Mouse (Mus musculus): ENCODE data around the gene Ccdc3.
A peak's percentile ranks its signal among the peaks of the same experiment; 100 is the strongest.

The Ccdc3 gene

GRCm38 (mm10) chr2:5137500-5138286, at the start of gene Ccdc3:
Ccdc3 (plus strand) TSS chr2:5137776.
- no peak for DNase-seq (ENCODE audit: low read depth, low spot score)

DNA sequence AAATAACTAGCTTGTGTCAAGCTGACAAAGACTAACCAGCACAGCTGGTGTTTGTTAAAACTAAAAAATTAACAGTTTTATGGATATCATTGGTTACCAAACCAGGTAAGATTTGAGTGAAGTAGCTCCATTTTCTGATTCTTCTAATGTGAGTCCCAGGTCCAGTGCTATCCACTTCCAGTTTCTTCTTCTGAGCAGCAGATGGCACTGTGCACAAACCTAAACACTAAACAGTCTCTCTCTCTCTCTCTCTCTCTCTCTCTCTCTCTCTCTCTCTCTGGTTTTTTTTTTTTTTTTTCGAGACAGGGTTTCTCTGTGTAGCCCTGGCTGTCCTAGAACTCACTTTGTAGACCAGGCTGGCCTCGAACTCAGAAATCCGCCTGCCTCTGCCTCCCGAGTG, 47.2 kb upstream of the Ccdc3 start:
- DNase-seq (ENCODE audit: low read depth, low spot score), result peak; percentile 68

DNA sequence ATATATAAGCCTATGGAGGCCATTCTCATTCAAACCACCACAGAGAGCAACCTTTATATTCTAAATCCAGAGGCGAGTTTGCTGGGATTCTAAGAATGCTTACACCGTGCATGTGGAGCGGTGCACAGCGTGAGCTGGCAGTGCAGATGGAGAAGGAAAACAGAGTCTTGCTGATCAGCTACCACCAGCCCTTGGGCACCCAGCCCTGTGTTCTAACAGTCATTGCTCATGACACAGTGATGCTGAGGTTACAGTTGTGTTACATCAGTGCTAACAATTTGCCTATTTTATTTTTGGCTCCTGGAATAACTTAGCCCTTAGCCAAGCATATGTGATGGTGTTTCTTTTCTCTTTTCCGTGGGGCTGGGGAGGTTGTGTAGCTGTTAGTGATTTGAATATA, 42.7 kb upstream of the Ccdc3 start:
- DNase-seq (ENCODE audit: low read depth, low spot score), result peak; percentile 85

DNA sequence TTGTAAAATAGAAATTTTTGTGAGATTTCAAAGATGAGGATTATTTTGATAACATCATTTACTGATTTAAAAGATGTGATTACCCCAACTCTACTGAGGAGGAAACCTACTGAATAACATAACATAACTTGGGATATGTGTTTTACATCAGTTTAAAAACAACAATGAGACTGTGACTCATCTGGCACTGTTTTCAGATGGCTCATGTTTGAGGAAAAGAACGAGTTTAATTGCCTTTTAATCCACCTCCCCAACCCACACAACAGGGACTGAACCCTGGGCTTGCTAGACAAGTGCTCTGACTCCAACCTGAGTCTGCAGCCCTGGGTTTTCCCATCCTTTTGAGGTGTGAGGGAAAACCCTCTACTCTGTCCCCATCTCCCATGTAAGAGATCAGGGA, 42.3 kb upstream of the Ccdc3 start:
- DNase-seq (ENCODE audit: low read depth, low spot score), result peak; percentile 84

DNA sequence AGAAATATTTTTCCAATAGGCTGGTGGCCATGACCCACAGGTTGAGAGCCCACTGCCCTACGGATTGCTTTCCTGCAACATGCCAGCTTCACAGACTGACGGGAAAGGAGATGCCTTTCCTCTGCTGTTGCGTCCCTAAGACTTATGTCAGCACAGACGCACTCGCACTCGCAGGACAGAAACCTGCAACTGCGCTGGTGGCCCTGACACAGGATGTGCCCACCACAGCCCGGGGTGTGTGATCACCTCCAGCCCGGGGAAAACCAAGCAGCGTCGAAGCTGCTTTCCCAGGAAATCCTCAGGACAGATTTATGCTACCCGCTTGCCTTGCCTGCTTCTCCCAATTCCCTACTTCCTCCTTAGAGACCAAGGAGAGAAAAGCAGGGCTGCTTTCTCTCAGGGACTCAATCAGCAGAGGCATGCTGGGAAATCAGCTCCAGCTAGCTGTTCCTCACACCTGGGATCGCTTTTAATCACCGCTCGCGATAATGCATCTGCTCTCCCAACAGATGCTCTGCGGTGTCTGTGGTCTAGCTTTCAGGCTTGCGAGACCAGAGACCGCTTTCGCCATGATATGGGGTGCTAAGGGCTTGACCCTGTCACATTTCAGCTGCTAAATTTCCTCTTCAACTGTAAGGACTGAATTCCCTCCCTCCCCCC, 39.7 kb upstream of the Ccdc3 start:
- DNase-seq (ENCODE audit: low read depth, low spot score), result no peak

GRCm38 (mm10) chr2:5099176-5099575, 38.4 kb upstream of the Ccdc3 start:
- DNase-seq (ENCODE audit: low read depth, low spot score), result peak; percentile 19

- no peak for DNase-seq (ENCODE audit: low read depth, low spot score)
Measured at GRCm38 (mm10) chr2:5101743-5102245, 35.8 kb upstream of the Ccdc3 start.

- DNase-seq (ENCODE audit: low read depth, low spot score), result no peak
Measured at GRCm38 (mm10) chr2:5102891-5103290, 34.7 kb upstream of the Ccdc3 start.

DNA sequence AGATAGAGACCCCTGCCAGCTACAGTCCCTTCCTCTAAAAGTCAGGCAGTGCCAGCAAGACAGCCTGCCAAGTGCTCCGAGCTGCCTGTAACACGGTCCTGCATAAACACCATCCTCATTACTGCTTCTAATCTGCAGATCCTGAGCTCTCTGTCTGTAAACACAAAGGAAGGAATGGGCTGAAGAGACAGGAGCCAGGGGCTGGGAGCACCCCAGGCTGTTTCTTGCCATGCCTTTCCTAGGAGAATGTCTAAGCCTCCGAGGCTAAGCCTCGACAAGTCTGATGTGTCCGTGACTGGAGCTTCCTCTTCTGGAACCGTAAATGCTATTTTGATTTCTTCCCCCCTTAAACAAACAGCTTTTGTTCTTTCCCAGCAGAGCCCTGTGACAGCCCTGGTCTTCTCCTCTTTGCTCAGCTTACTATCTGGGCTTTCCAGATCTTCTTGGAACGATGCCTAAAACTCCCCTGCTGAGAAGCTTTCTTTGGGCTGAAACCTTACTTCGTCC, 24.7 kb upstream of the Ccdc3 start:
- DNase-seq (ENCODE audit: low read depth, low spot score), result no peak

- DNase-seq (ENCODE audit: low read depth, low spot score), result no peak
Measured at GRCm38 (mm10) chr2:5114386-5114785, 23.2 kb upstream of the Ccdc3 start.

DNA sequence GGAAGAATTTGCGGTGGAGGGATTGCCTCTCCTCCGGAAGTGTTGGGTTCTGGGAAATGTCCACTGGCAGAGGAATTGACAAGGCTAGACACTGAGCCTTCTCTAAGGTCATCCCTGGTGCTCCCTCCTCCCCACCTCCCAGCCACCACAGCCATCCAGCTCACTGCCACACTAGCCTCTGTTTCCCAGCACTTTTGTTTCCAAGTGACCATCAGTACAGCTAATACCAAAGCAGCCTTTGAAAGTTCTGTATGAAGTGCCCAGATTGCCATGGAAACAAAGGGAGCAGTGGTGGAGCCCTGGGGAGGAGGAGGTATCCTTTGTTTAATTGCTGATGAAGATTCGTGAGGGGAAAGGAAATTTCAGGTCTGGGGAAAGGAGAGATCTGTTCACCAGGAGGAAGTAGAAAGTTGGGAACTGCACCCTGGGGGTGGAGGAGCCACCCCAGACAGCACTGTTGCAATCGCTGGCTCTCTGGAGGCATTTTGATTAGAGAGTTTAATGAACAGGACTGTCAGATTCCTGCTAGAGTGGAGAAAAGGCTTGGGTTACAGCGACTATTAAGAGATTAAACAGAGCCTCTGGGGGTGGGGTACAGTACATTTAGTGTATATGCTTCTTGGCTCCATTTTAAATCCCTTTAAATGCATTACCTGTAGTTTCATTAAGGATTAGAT, 20.6 kb upstream of the Ccdc3 start:
- no peak for DNase-seq (ENCODE audit: low read depth, low spot score)

DNA sequence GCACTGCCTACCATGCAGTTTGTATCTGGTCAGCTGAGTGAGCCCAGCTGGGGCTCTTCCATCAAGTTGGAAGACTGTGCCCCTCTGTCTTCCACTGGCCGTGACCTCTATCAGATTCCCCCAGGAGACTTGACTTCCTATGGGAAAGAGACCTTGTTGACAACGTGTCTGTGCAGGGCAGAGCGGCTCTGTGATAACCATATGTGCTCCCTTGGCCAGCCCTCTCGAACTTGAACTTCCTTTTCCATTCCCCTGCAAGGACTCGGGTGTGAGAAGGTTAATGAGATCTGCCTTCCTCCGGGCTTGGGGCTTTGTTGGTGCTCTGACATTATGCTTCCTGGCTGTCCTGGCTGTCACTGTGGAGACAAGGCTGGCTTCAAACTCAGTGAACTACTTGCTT, 12.1 kb upstream of the Ccdc3 start:
- no peak for DNase-seq (ENCODE audit: low read depth, low spot score)

DNA sequence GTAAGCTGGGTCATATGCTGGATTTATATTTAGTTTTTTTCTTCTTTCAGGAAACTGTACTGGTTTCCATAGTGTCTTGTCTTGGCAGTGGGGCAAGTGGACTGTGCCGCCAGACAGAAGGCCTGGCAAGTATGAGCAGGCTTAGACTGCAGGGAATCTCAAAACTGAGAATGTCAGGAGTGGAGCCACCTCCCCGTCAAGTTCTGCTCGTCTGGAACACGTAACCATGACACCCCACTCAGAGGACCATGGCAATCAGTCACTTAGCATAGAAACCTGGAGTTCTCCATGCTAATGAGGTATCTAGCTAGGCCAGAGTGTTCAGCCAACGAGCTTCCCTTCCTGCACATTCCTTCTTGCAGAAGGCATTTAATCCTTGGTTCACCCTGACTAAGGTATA, 10.2 kb upstream of the Ccdc3 start:
- no peak for DNase-seq (ENCODE audit: low read depth, low spot score)

DNA sequence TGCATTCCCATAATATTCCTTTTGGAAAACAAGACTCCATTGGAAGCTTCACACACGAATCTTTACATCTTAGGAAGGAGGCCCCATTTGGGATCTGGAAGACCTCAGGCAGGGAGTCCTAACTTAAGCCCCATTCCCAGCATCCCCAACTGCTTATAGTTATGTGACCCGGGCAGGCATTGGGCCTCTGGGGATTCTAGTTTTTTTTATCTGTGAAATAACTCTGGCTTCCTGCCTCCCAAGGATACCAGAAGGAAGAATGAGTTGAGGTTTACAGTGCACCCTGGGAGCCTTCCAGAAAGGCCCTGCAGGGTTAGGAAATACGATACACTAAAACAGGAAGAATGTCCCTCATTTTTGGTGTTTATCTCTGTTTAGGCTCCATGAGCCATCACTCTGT, 8.5 kb upstream of the Ccdc3 start:
- peak; percentile 79 for DNase-seq (ENCODE audit: low read depth, low spot score)

DNA sequence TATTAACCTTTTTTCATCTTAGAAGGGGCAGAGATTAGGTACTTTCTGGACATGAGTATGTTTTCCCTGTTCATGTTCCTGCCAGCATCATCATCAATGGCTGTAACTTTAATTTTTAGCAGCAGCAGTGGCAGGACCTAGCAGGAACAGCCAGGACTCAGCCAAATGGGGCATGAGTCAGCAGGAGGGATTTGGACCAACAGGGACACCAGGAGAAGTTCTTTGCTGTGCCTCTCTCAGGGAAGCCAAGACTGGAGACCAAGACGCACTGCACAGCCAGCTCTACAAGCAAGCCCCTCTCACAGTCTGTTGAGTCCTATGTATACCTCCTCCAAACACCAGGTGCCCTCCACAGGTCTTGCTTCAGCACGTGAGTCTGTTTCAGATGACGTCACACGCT, 5.5 kb upstream of the Ccdc3 start:
- DNase-seq (ENCODE audit: low read depth, low spot score), result peak; percentile 39

- no peak for DNase-seq (ENCODE audit: low read depth, low spot score)
Measured at GRCm38 (mm10) chr2:5134959-5135743, 2.4 kb upstream of the Ccdc3 start.

DNA sequence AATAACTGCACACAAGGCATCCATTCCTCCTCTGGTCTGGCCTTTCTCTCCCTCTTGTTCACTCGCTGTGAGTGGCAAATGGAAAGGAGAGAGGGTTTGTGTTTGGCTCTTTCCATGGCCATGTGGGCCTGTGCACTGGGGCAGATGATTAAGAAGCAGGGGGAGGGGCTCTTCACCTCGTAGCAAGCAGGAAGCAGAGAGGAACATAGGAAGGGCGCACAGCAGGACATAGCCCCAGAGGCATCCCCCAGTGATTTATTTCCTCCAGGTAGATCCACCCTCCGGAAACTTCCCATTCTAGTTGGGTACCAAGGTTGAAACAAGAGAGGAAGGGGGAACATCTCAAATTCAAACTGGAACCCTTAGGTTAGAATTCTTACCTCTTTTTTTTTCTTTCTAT, 2.4 kb downstream of the Ccdc3 start:
- DNase-seq (ENCODE audit: low read depth, low spot score), result no peak

GRCm38 (mm10) chr2:5144446-5144845, 6.9 kb downstream of the Ccdc3 start:
- no peak for DNase-seq (ENCODE audit: low read depth, low spot score)

GRCm38 (mm10) chr2:5147907-5148306, 10.3 kb downstream of the Ccdc3 start:
- no peak for DNase-seq (ENCODE audit: low read depth, low spot score)

DNA sequence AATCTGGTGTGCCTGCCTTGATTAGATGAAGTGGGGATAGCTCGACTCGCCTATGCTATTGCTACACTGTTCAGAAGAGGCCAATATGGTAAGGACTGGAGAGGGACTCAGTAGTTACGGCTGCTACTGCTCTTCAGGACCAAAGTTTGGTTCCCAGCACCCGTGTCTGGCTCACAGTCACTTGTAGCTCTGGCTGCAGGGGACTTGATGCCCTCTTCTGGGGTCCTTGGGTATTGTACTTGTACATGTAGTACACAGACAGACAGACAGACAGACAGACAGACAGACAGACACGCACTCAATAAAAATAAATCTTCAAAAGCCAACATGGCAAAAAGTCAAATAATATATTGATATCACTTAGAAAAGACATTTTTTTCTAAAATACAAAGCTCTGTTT, 17.1 kb downstream of the Ccdc3 start:
- DNase-seq (ENCODE audit: low read depth, low spot score), result no peak

- DNase-seq (ENCODE audit: low read depth, low spot score), result no peak
Measured at GRCm38 (mm10) chr2:5160236-5160848, 22.8 kb downstream of the Ccdc3 start.

All from 3T3-L1 (cell line).